Mouse (Mus musculus) stomach, postnatal 0 days (tissue): ENCODE results near the gene Olfr435. TPM values are rescaled to one million over a fixed set of nuclear protein-coding genes. Genes with fewer than 3 reads are reported as not detected.

Experiments used
- ATAC-seq: fragments of 200-750 bp; cut with Nextera tagmentation; 2 replicates; pipeline ENCODE4 v1.8.0; 2017; ENCODE audit not compliant: low FRiP score, low TSS enrichment
- DNase-seq: peaks from one replicate; pipeline ENCODE4 v3.0.0-alpha.2; 2016; ENCODE audit warnings: low spot score
- H3K27ac ChIP-seq: fragments of 300-500 bp; sonication (generic); replicated peaks from 2 replicates; pipeline ENCODE4 v1.5.1; 2014; ENCODE audit warnings: mild to moderate bottlenecking, control low read depth
- H3K27me3 ChIP-seq: fragments of 300-500 bp; sonication (generic); 2 replicates; pipeline ENCODE4 v1.6.1; 2014; ENCODE audit warnings: low read length; ENCODE audit not compliant: control insufficient read depth, insufficient read depth
- H3K36me3 ChIP-seq: fragments of 300-500 bp; sonication (generic); 2 replicates; pipeline ENCODE4 v1.6.1; 2014; ENCODE audit warnings: low read length, mixed read lengths; ENCODE audit not compliant: control insufficient read depth, insufficient read depth
- H3K4me1 ChIP-seq: fragments of 300-500 bp; sonication (generic); replicated peaks from 2 replicates; pipeline ENCODE4 v1.6.1; 2014; ENCODE audit warnings: antibody characterized with exemption; ENCODE audit not compliant: control insufficient read depth, insufficient read depth
- H3K4me2 ChIP-seq: fragments of 300-500 bp; sonication (generic); replicated peaks from 2 replicates; pipeline ENCODE4 v1.6.1; 2014; ENCODE audit warnings: low read depth, mild to moderate bottlenecking, control low read depth, moderate library complexity
- H3K4me3 ChIP-seq: fragments of 300-500 bp; sonication (generic); 2 replicates; pipeline ENCODE4 v1.5.1; 2014; ENCODE audit warnings: low read depth, low read length, control low read depth
- H3K9ac ChIP-seq: fragments of 300-500 bp; sonication (generic); 2 replicates; pipeline ENCODE4 v1.6.1; 2014; ENCODE audit warnings: mild to moderate bottlenecking, low read length, control low read depth, mixed read lengths
- H3K9me3 ChIP-seq: fragments of 300-500 bp; sonication (generic); 2 replicates; pipeline ENCODE4 v1.6.1; 2016; ENCODE audit warnings: low read length; ENCODE audit not compliant: control insufficient read depth
- CTCF ChIP-seq: IDR thresholded peaks from 2 replicates; pipeline ENCODE4 v1.5.1; 2016; ENCODE audit warnings: antibody characterized with exemption, low read depth, mild to moderate bottlenecking, moderate library complexity
- EP300 ChIP-seq: optimal IDR thresholded peaks from 2 replicates; pipeline ENCODE3; 2016; ENCODE audit warnings: antibody characterized with exemption
- WGBS: fragments of 180-500 bp; shearing (Covaris S2); extraction: QIAGEN DNeasy Blood & Tissue Kit; methylation state at CpG from one replicate; pipeline ENCODE4 v1.1.7; 2014; 5-methylcytosine and 5-hydroxymethylcytosine counted together
- polyA plus RNA-seq: library from polyadenylated mRNA; unstranded; fragments of >200 nt; fragmentation: Nextera tagmentation; extraction: Ambion mirVana; gene quantifications from 2 replicates; pipeline ENCODE4 v1.2.1, GENCODE M21; 2015

The Olfr435 gene
- polyA plus RNA-seq, 1 experiment from 2014 or later, result not detected

DNA sequence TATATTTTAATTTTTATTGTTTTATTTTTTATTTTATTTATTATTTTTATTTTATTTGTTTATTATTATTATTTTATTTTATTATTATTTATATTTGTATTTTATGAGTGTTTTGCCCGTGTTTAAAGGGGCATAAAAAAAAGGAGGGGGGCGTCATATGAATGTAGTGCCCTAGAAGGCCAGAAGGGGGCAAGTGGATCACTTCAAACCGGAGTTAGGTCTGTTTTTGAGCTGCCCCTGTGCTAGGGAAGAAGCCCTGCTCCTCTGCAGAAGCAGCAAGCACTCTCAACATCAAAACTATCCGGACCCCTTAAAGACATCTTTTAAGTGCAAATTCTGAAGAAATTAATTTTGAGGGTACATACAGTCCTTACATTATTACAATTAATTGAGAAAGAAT lies 45.1 kb downstream of the Olfr435 start:
- DNase-seq, result no peak
- H3K4me1 ChIP-seq, result no peaks in the 10 kb centered on the region
- H3K4me3 ChIP-seq, result no peak overlapping the region
- no peaks in the 10 kb centered on the region for H3K27me3 ChIP-seq
- TF ChIP-seq EP300 (no peak), CTCF (peak; percentile 61)
- no peaks in the 10 kb centered on the region for H3K36me3 ChIP-seq
- ATAC-seq, result no peak
- WGBS, result 19% methylated on average over 4 of the region's 4 CpGs
- H3K9ac ChIP-seq, result no peak overlapping the region
- no peaks in the 10 kb centered on the region for H3K9me3 ChIP-seq
- no peak overlapping the region for H3K27ac ChIP-seq
- no peak overlapping the region for H3K4me2 ChIP-seq

DNA sequence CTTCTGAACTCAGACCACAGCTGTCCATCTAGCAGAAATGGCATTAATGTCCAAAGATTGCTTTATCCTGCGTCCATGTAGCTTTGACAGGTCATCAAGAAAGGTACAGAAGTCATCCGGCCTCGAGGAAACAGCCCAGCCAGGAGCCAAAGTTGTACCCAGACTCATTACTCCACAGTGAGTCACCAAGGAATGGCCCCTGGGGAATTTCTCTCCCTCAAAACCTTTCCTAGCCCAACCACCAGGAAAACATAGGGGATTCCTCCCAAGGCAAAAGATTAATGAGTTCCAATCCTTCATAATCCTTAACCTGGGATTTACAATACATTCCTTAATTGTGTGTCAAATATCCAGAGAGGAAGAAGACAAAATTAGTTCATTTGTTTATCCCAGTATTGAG lies 50.5 kb downstream of the Olfr435 start:
- H3K36me3 ChIP-seq, result no peaks in the 10 kb centered on the region
- H3K4me3 ChIP-seq, result no peak overlapping the region
- no peak overlapping the region for H3K9ac ChIP-seq
- no peaks in the 10 kb centered on the region for H3K4me1 ChIP-seq
- no peak overlapping the region for H3K4me2 ChIP-seq
- 38% methylated on average over 3 of the region's 3 CpGs for WGBS
- no peak for ATAC-seq
- H3K27me3 ChIP-seq, result no peaks in the 10 kb centered on the region
- no peaks in the 10 kb centered on the region for H3K9me3 ChIP-seq
- TF ChIP-seq CTCF (no peak), EP300 (no peak)
- DNase-seq, result no peak
- H3K27ac ChIP-seq, result no peak overlapping the region

DNA sequence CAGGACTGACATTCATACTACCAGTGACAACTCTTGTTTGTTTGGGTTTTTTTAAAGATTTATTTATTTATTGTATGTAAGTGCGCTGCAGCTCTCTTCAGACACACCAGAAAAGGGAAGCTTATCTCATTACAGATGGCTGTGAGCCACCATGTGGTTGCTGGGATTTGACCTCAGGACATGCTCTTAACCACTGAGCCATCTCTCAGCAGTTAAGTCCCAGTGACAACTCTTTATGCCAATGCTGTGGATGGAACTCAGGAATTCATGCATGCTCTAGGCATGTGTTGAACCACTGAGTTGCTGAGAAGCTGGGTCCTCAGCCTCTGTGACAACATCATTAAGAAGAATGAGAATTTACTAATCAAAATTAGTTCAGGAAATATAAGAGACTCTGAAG lies 56.0 kb downstream of the Olfr435 start:
- Histone ChIP-seq H3K36me3 (no peaks in the 10 kb centered on the region), H3K4me3 (no peak overlapping the region), H3K27me3 (no peaks in the 10 kb centered on the region), H3K9ac (no peak overlapping the region), H3K9me3 (no peaks in the 10 kb centered on the region), H3K4me2 (no peak overlapping the region), H3K4me1 (no peaks in the 10 kb centered on the region), H3K27ac (no peak overlapping the region)
- 71% methylated on average over 1 of the region's 1 CpGs for WGBS
- no peak for TF ChIP-seq CTCF
- TF ChIP-seq EP300, result no peak
- no peak for ATAC-seq
- DNase-seq, result no peak

Other genes with a start within 250 kb of the Olfr435 start
- gene Olfr444, start 248.1 kb upstream of the Olfr435 start, polyA plus RNA-seq, result not detected in 2 replicates
- 0.04 TPM in 1 of 2 replicates, not detected in the other for gene Olfr441, start 90.8 kb upstream of the Olfr435 start, polyA plus RNA-seq
- 0.02 TPM in 1 of 2 replicates, not detected in the other for gene Olfr237-ps1, start 50.6 kb upstream of the Olfr435 start, polyA plus RNA-seq
- gene Olfr437, start 33.9 kb upstream of the Olfr435 start, polyA plus RNA-seq, result 0.06 TPM in 1 of 2 replicates, not detected in the other
- gene Olfr13, start 25.0 kb upstream of the Olfr435 start, polyA plus RNA-seq, result 0.04 TPM in 1 of 2 replicates, not detected in the other
- not detected in 2 replicates for gene Olfr434, start 15.9 kb downstream of the Olfr435 start, polyA plus RNA-seq
- not detected in 2 replicates for gene Olfr47, start 34.4 kb downstream of the Olfr435 start, polyA plus RNA-seq
- 13.4 and 15.8 TPM in 2 replicates for gene Arhgef5, start 68.4 kb downstream of the Olfr435 start, polyA plus RNA-seq
- gene Nobox, start 112.4 kb downstream of the Olfr435 start, polyA plus RNA-seq, result not detected in 2 replicates